Mouse (Mus musculus) E14TG2a.4 (cell line): Measurements from ENCODE around the gene Slit2.

Experiments used
- CTCF ChIP-seq: conservative IDR thresholded peaks from 2 replicates; pipeline ENCODE4 v1.5.1; 2014; ENCODE audit warnings: low read length
- NANOG ChIP-seq: IDR thresholded peaks from 2 replicates; pipeline ENCODE4 v1.6.1; 2014; ENCODE audit warnings: borderline replicate concordance, low read length, mixed read lengths
- POU5F1 ChIP-seq: IDR thresholded peaks from 2 replicates; pipeline ENCODE4 v1.6.1; 2014; ENCODE audit warnings: low read length, borderline replicate concordance

- TF ChIP-seq CTCF (no peak), NANOG (no peak), POU5F1 (no peak)
Observed at GRCm38 (mm10) chr5:48301186-48301585, 318.2 kb downstream of the Slit2 start.
